Mouse (Mus musculus): ENCODE data around the gene Deaf1. TPM values are rescaled to one million over a fixed set of nuclear protein-coding genes. Genes with fewer than 3 reads are reported as not detected.

Deaf1 gene
- polyA plus RNA-seq, 1 experiment from 2014 or later: 40.8 TPM

GRCm38 (mm10) chr7:141365049-141365445, 37.6 kb upstream of the Deaf1 start:
- no peak overlapping the region for H3K4me2 ChIP-seq (replicated peaks; ENCODE audit: low read depth, low read length)
- H3K27me3 ChIP-seq (replicated peaks; ENCODE audit: insufficient read depth, low read length): no peaks in the 10 kb centered on the region
- H3K9me3 ChIP-seq (ENCODE audit: low read length): no peaks in the 10 kb centered on the region
- DNase-seq (ENCODE audit: low spot score): no peak
- no peak overlapping the region for H3K27ac ChIP-seq (ENCODE audit: low read length)
- TF ChIP-seq EP300 (IDR thresholded peaks at IDR 0.05): no peak
- no peak for TF ChIP-seq CTCF (IDR thresholded peaks at IDR 0.05)
- no peak overlapping the region for H3K9ac ChIP-seq (replicated peaks; ENCODE audit: low read depth)
- ATAC-seq: no peak
- WGBS: 53% methylated on average over 3 of the region's 3 CpGs
- no peaks in the 10 kb centered on the region for H3K36me3 ChIP-seq (ENCODE audit: insufficient read depth, low read length)
- H3K4me3 ChIP-seq (ENCODE audit: low read depth, low read length): no peak overlapping the region
- no peaks in the 10 kb centered on the region for H3K4me1 ChIP-seq (ENCODE audit: insufficient read depth, low read depth, low read length)

GRCm38 (mm10) chr7:141364349-141365048, 37.0 kb upstream of the Deaf1 start:
- ATAC-seq: no peak
- Histone ChIP-seq H3K27ac (ENCODE audit: low read length) (no peak overlapping the region), H3K4me3 (ENCODE audit: low read depth, low read length) (no peak overlapping the region), H3K9me3 (ENCODE audit: low read length) (no peaks in the 10 kb centered on the region), H3K4me2 (replicated peaks; ENCODE audit: low read depth, low read length) (no peak overlapping the region), H3K4me1 (ENCODE audit: insufficient read depth, low read depth, low read length) (no peaks in the 10 kb centered on the region), H3K9ac (replicated peaks; ENCODE audit: low read depth) (no peak overlapping the region), H3K27me3 (replicated peaks; ENCODE audit: insufficient read depth, low read length) (no peaks in the 10 kb centered on the region), H3K36me3 (ENCODE audit: insufficient read depth, low read length) (no peaks in the 10 kb centered on the region)
- WGBS: 71% methylated on average over 5 of the region's 5 CpGs
- TF ChIP-seq CTCF (IDR thresholded peaks at IDR 0.05): no peak
- no peak for TF ChIP-seq EP300 (IDR thresholded peaks at IDR 0.05)
- DNase-seq (ENCODE audit: low spot score): no peak

DNA sequence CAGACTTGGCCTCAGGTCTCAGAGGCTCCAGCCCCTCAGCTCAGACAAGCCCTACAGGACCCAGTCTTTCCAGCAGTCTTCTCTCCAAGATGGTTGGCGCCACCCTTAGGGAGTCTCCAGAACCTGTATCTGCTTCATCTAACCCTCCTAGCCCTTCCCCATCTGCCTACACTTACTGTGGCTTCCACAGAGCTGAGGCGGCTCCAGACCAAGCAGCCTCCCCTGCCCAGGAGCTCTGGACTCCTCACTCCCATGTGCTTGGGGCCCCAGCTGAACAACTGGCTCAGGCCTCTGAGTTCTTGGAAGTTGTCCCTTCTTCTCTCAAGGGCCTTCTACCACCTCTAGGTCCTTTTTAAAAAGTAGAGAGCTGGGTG, 36.2 kb upstream of the Deaf1 start:
- H3K9ac ChIP-seq (replicated peaks; ENCODE audit: low read depth): no peak overlapping the region
- H3K4me3 ChIP-seq (ENCODE audit: low read depth, low read length): no peak overlapping the region
- TF ChIP-seq CTCF (IDR thresholded peaks at IDR 0.05) (no peak), EP300 (IDR thresholded peaks at IDR 0.05) (no peak)
- 70% methylated on average over 2 of the region's 2 CpGs for WGBS
- no peaks in the 10 kb centered on the region for H3K4me1 ChIP-seq (ENCODE audit: insufficient read depth, low read depth, low read length)
- no peaks in the 10 kb centered on the region for H3K27me3 ChIP-seq (replicated peaks; ENCODE audit: insufficient read depth, low read length)
- DNase-seq (ENCODE audit: low spot score) (no peak), ATAC-seq (no peak)
- H3K36me3 ChIP-seq (ENCODE audit: insufficient read depth, low read length): no peaks in the 10 kb centered on the region
- H3K4me2 ChIP-seq (replicated peaks; ENCODE audit: low read depth, low read length): no peak overlapping the region
- no peaks in the 10 kb centered on the region for H3K9me3 ChIP-seq (ENCODE audit: low read length)
- no peak overlapping the region for H3K27ac ChIP-seq (ENCODE audit: low read length)

GRCm38 (mm10) chr7:141363106-141363751, 35.7 kb upstream of the Deaf1 start:
- Histone ChIP-seq H3K36me3 (ENCODE audit: insufficient read depth, low read length) (no peaks in the 10 kb centered on the region), H3K9ac (replicated peaks; ENCODE audit: low read depth) (no peak overlapping the region), H3K4me3 (ENCODE audit: low read depth, low read length) (no peak overlapping the region), H3K4me2 (replicated peaks; ENCODE audit: low read depth, low read length) (no peak overlapping the region), H3K27me3 (replicated peaks; ENCODE audit: insufficient read depth, low read length) (no peaks in the 10 kb centered on the region), H3K27ac (ENCODE audit: low read length) (no peak overlapping the region), H3K9me3 (ENCODE audit: low read length) (no peaks in the 10 kb centered on the region), H3K4me1 (ENCODE audit: insufficient read depth, low read depth, low read length) (no peaks in the 10 kb centered on the region)
- TF ChIP-seq EP300 (IDR thresholded peaks at IDR 0.05) (no peak), CTCF (IDR thresholded peaks at IDR 0.05) (peak; percentile 83)
- WGBS: 51% methylated on average over 4 of the region's 4 CpGs
- ATAC-seq: peak; percentile 73
- peak; percentile 82 for DNase-seq (ENCODE audit: low spot score)

DNA sequence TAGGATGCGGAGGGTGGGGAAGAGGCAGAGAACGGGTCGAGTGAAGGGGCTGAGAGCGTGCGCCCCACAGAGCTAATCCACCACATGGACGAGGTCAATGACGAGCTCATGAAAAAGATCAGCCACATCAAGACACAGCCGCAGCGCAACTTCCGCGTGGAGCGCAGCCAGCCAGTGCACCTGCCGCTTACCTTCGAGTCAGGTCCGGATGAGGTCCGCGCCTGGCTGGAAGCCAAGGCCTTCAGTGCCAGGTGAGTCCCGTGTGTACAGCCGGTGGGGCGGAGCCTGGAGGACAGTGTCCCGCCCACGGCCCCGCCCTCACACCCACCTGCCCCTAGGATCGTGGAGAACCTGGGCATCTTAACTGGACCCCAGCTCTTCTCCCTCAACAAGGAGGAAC, 34.0 kb upstream of the Deaf1 start:
- TF ChIP-seq CTCF (IDR thresholded peaks at IDR 0.05): no peak
- Histone ChIP-seq H3K27ac (ENCODE audit: low read length) (no peak overlapping the region), H3K9ac (replicated peaks; ENCODE audit: low read depth) (no peak overlapping the region), H3K27me3 (replicated peaks; ENCODE audit: insufficient read depth, low read length) (no peaks in the 10 kb centered on the region), H3K4me1 (ENCODE audit: insufficient read depth, low read depth, low read length) (no peaks in the 10 kb centered on the region), H3K4me3 (ENCODE audit: low read depth, low read length) (no peak overlapping the region), H3K9me3 (ENCODE audit: low read length) (no peaks in the 10 kb centered on the region), H3K4me2 (replicated peaks; ENCODE audit: low read depth, low read length) (no peak overlapping the region), H3K36me3 (ENCODE audit: insufficient read depth, low read length) (no peaks in the 10 kb centered on the region)
- WGBS: 12% methylated on average over 24 of the region's 24 CpGs
- ATAC-seq (peak; percentile 71), DNase-seq (ENCODE audit: low spot score) (peak; percentile 73)

DNA sequence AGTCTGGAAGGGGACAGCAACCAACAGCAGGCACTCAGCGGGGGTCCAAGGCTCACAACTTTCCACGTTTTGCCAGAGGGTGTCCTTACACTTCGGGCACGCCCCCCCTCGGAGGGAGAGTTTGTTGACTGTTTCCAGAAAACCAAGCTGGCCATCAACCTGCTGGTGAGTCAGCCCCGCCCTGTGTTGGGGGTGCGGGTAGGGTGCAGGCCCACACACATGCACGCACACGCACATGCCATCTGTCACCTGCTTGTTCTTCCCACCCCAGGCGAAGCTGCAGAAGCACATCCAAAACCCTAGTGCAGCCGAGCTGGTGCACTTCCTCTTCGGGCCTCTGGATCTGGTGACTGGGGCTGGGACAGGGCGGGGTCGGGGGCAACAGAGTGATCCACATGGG, 29.5 kb upstream of the Deaf1 start:
- H3K27me3 ChIP-seq (replicated peaks; ENCODE audit: insufficient read depth, low read length): no peaks in the 10 kb centered on the region
- no peaks in the 10 kb centered on the region for H3K4me1 ChIP-seq (ENCODE audit: insufficient read depth, low read depth, low read length)
- H3K4me2 ChIP-seq (replicated peaks; ENCODE audit: low read depth, low read length): no peak overlapping the region
- H3K27ac ChIP-seq (ENCODE audit: low read length): no peak overlapping the region
- H3K4me3 ChIP-seq (ENCODE audit: low read depth, low read length): no peak overlapping the region
- TF ChIP-seq EP300 (IDR thresholded peaks at IDR 0.05) (no peak), CTCF (IDR thresholded peaks at IDR 0.05) (no peak)
- no peaks in the 10 kb centered on the region for H3K9me3 ChIP-seq (ENCODE audit: low read length)
- H3K9ac ChIP-seq (replicated peaks; ENCODE audit: low read depth): no peak overlapping the region
- DNase-seq (ENCODE audit: low spot score): no peak
- ATAC-seq: no peak
- WGBS: 82% methylated on average over 14 of the region's 14 CpGs
- no peaks in the 10 kb centered on the region for H3K36me3 ChIP-seq (ENCODE audit: insufficient read depth, low read length)

Data from lung, postnatal 0 days (tissue).